In genomic region chr7:122423816-122424215, GRCm38 (mm10) we compare ENCODE assay signal across 21 mouse cellular contexts.
"Had no signal": no experiment of that assay in that cellular context is flagged by ENCODE, and none has a peak within 500 bp of the region (broad histone marks: within the 10 kb centered on the region; RNA-seq: fewer than 3 reads in every experiment).

No protein-coding gene starts in this region.

- DNase-seq: kidney, adult 11 months; kidney, adult 8-10 months; kidney, postnatal 10 days; kidney, postnatal 36 days; liver; lung, adult 18-20 months; lung, postnatal 10 days; lung, postnatal 36 days; thymus, adult 18-20 months; thymus, postnatal 36 days had no signal

- H3K4me3 ChIP-seq: intestine, embryonic 15.5 days; kidney, embryonic 15.5 days; limb, embryonic 10.5 days; limb, embryonic 13.5 days; liver, embryonic 12.5 days; liver, embryonic 15.5 days; lung, embryonic 15.5 days; megakaryocyte, embryonic 14.5 days; midbrain, embryonic 15.5 days; neural tube, embryonic 12.5 days; neural tube, embryonic 15.5 days had no signal

- H3K27ac ChIP-seq: intestine, embryonic 15.5 days; kidney, embryonic 15.5 days; limb, embryonic 10.5 days; limb, embryonic 13.5 days; liver, embryonic 12.5 days; liver, embryonic 15.5 days; lung, embryonic 15.5 days; midbrain, embryonic 15.5 days; neural tube, embryonic 12.5 days; neural tube, embryonic 15.5 days had no signal
